In genomic region chr16:97851061-97851740, GRCm38 (mm10) we compare ENCODE assay signal across 8 mouse cellular contexts. TPM values are rescaled to one million over a fixed set of nuclear protein-coding genes. Genes with fewer than 3 reads are reported as not detected.
A peak's percentile ranks its signal among the peaks of the same experiment; 100 is the strongest.
DNase-seq lines count a peak whose midpoint lies in the region; ATAC-seq lines count a peak whose summit lies in the region.

No protein-coding gene starts in this region.

- ATAC-seq in intestine, embryonic 15.5 days = peak; percentile 93
- ATAC-seq in megakaryocyte-erythroid progenitor cell, adult 5-6 weeks (replicated peaks; ENCODE audit: low FRiP score, low TSS enrichment, poor library complexity, severe bottlenecking) = peak; percentile 74

- peak overlapping the region; percentile 100 for H3K9ac ChIP-seq in intestine, embryonic 15.5 days

- peak; percentile 86 for DNase-seq in adrenal gland, adult 8-10 months
- peak; percentile 69 for DNase-seq in embryo, embryonic 11.5 days (ENCODE audit: low read depth, low spot score)
- peak; percentile 83 to 90 for DNase-seq in gastrocnemius, postnatal 36 days
- peak; percentile 87 for DNase-seq in left cerebral cortex, postnatal 14 days (ENCODE audit: low spot score in 2 of 2)
- peak; percentile 89 for DNase-seq in right cerebral cortex, postnatal 14 days
- DNase-seq in urinary bladder, postnatal 25 days (ENCODE audit: low spot score) = peak; percentile 86

- 1% methylated on average over 59 of the region's 77 CpGs for WGBS in intestine, embryonic 15.5 days

- peaks cover 4% of the 10 kb centered on the region; the same call in 1 of the 2 replicates for H3K36me3 ChIP-seq in intestine, embryonic 15.5 days

- intact Hi-C loops in gastrocnemius, postnatal 36 days (cut with DNase I) = loop anchor here (5.0 kb wide), 1 partner anchor 71 kb away; no protein-coding TSS in a partner anchor
- intact Hi-C loops in left cerebral cortex, postnatal 14 days (cut with DNase I) = loop anchor here (5.0 kb wide), 2 partner anchors 44 to 71 kb away; no protein-coding TSS in a partner anchor

- H3K27me3 ChIP-seq in intestine, embryonic 15.5 days (replicated peaks) = no peaks in the 10 kb centered on the region

- H3K4me3 ChIP-seq in intestine, embryonic 15.5 days (replicated peaks) = peak overlapping the region; percentile 99

- H3K4me1 ChIP-seq in intestine, embryonic 15.5 days (replicated peaks) = peaks cover 18% of the 10 kb centered on the region

- H3K4me2 ChIP-seq in intestine, embryonic 15.5 days (replicated peaks) = peak overlapping the region; percentile 78

- peak overlapping the region; percentile 100 for H3K27ac ChIP-seq in intestine, embryonic 15.5 days

- H3K9me3 ChIP-seq in intestine, embryonic 15.5 days = no peaks in the 10 kb centered on the region

RNA-seq across cellular contexts. Expression of gene Prdm15, which starts 0.4 kb away (rescaled TPM):
- total RNA-seq in adrenal gland, adult 8-10 months (2022) = 10 to 100 TPM in 3 of 4 experiments, 1 to 10 TPM in 1; 8.8 to 17.4 (median 16.7) TPM
- 1 to 10 TPM; 5.3 to 6.1 TPM for total RNA-seq in gastrocnemius, postnatal 36 days (2021)
- polyA plus RNA-seq in intestine, embryonic 15.5 days (2015; fragmentation: Nextera tagmentation; extraction: Ambion mirVana) = 7.4 and 9.1 TPM in 2 replicates
- 10 to 100 TPM; 16.9 to 20.9 TPM for total RNA-seq in left cerebral cortex, postnatal 14 days (2021)
- 28.6 and 37.8 TPM in 2 replicates for total RNA-seq in megakaryocyte-erythroid progenitor cell, adult 5-6 weeks (2014; fragmentation: Nextera tagmentation)
- total RNA-seq in megakaryocyte-erythroid progenitor cell, adult 5-6 weeks (2017) = 9.7 and 13.4 TPM in 2 replicates

Comparison
In these comparisons a context has a peak if more than half of its experiments do, and no peak if none do; other contexts are left out.
1. Peak in every context shown above with its lines: DNase-seq, ATAC-seq, H3K4me3 ChIP-seq and H3K27ac ChIP-seq.